Mouse (Mus musculus) intestine, postnatal 0 days (tissue): ENCODE measurements around the gene Gm21958. TPM values are rescaled to one million over a fixed set of nuclear protein-coding genes. Genes with fewer than 3 reads are reported as not detected.

ENCODE experiments used
- ATAC-seq: fragments of 200-750 bp; cut with Nextera tagmentation; 2 replicates; pipeline ENCODE4 v1.8.0; 2017; ENCODE audit warnings: mild to moderate bottlenecking, moderate TSS enrichment, moderate library complexity
- H3K27ac ChIP-seq: fragments of 300-500 bp; sonication (generic); 2 replicates; pipeline ENCODE4 v1.5.1; 2014; ENCODE audit warnings: mild to moderate bottlenecking, low read depth, low read length, moderate library complexity
- H3K27me3 ChIP-seq: fragments of 300-500 bp; sonication (generic); replicated peaks from 2 replicates; pipeline ENCODE4 v1.6.1; 2014; ENCODE audit warnings: low read length, mixed read lengths; ENCODE audit not compliant: control insufficient read depth, insufficient read depth
- H3K36me3 ChIP-seq: fragments of 300-500 bp; sonication (generic); 2 replicates; pipeline ENCODE4 v1.6.1; 2014; ENCODE audit warnings: mild to moderate bottlenecking, moderate library complexity; ENCODE audit not compliant: control insufficient read depth, insufficient read depth
- H3K4me1 ChIP-seq: fragments of 300-500 bp; sonication (generic); replicated peaks from 2 replicates; pipeline ENCODE4 v1.6.1; 2014; ENCODE audit warnings: antibody characterized with exemption, low read length, mixed read lengths; ENCODE audit not compliant: control insufficient read depth, insufficient read depth
- H3K4me2 ChIP-seq: fragments of 300-500 bp; sonication (generic); replicated peaks from 2 replicates; pipeline ENCODE4 v1.6.1; 2014; ENCODE audit warnings: low read depth, mild to moderate bottlenecking, moderate library complexity
- H3K4me3 ChIP-seq: fragments of 300-500 bp; sonication (generic); 2 replicates; pipeline ENCODE4 v1.5.1; 2014; ENCODE audit warnings: low read depth, low read length
- H3K9ac ChIP-seq: fragments of 300-500 bp; sonication (generic); 2 replicates; pipeline ENCODE4 v1.6.1; 2014; ENCODE audit warnings: mild to moderate bottlenecking, low read depth, low read length
- H3K9me3 ChIP-seq: fragments of 300-500 bp; sonication (generic); 2 replicates; pipeline ENCODE4 v1.6.1; 2016; ENCODE audit warnings: mixed run types; ENCODE audit not compliant: control insufficient read depth
- CTCF ChIP-seq: sonication (generic); IDR thresholded peaks from 2 replicates; pipeline ENCODE4 v1.5.1; 2016; ENCODE audit warnings: low read depth, mild to moderate bottlenecking, control low read depth, antibody characterized with exemption, moderate library complexity
- WGBS: fragments of 180-500 bp; shearing (Covaris S2); extraction: QIAGEN DNeasy Blood & Tissue Kit; methylation state at CpG from one replicate; pipeline ENCODE4 v1.1.7; 2014; 5-methylcytosine and 5-hydroxymethylcytosine counted together
- polyA plus RNA-seq: library from polyadenylated mRNA; unstranded; fragments of >200 nt; fragmentation: Nextera tagmentation; extraction: Ambion mirVana; gene quantifications from 2 replicates; pipeline ENCODE4 v1.2.1, GENCODE M21; 2015

The Gm21958 gene
- polyA plus RNA-seq, 1 experiment from 2014 or later: not detected

DNA sequence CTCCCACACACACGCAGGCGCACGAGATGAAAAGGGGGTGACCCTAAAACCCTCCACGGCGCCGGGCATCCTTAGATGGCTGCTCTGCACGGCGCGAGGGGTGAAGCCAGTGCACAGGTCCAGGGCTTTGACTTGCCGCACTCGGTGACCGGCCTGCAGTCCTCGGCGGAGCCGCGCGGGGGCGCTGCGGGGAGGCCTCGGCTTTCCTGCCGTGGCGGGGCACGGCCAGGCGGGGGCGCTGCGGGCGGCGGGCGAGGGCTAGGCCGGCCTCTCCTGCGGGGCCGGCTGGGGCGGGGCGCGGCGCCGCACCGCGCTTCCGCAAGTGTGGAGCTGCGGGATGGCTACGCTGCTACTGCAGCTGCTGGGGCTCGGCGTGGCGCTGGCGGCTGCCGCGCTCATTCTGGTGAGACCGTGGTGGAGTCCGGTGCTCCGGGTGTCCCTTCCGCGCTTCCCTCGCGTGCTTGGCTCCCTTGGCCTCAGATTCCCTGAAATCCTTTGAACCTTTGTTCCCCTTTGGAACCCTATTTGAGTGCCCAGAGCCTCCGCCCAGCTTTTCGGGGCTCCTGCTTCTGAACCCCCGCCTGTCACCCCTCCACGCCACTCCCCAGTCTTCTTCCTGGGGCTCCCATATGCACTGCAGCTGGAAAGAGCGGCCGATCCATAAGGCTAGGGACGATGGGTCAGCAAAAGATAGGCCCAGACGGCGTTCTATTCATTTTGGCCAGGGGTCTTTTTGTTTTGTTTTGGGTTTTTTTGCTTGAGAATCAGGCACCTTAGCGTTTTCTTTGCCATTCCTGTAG lies 21.3 kb upstream of the Gm21958 start, which contains the start of the genes Exosc8 and Alg5:
Gene Exosc8 (minus strand): TSS at position 147 of the 800 bp plus-strand sequence.
Gene Alg5 (plus strand): TSS at position 293 of the 800 bp plus-strand sequence.
- Histone ChIP-seq H3K4me2 (peak within 1 kb of the TSS; percentile 91), H3K27ac (peak within 1 kb of the TSS; percentile 98), H3K36me3 (peaks cover 26% of the 10 kb centered on the region), H3K4me1 (no peaks in the 10 kb centered on the region), H3K9ac (peak within 1 kb of the TSS; percentile 88), H3K9me3 (no peaks in the 10 kb centered on the region), H3K27me3 (no peaks in the 10 kb centered on the region), H3K4me3 (peak within 1 kb of the TSS; percentile 97)
- WGBS: under 1% methylated on average over 51 of the region's 65 CpGs
- peak; percentile 92 for ATAC-seq
- peak; percentile 95 for TF ChIP-seq CTCF

DNA sequence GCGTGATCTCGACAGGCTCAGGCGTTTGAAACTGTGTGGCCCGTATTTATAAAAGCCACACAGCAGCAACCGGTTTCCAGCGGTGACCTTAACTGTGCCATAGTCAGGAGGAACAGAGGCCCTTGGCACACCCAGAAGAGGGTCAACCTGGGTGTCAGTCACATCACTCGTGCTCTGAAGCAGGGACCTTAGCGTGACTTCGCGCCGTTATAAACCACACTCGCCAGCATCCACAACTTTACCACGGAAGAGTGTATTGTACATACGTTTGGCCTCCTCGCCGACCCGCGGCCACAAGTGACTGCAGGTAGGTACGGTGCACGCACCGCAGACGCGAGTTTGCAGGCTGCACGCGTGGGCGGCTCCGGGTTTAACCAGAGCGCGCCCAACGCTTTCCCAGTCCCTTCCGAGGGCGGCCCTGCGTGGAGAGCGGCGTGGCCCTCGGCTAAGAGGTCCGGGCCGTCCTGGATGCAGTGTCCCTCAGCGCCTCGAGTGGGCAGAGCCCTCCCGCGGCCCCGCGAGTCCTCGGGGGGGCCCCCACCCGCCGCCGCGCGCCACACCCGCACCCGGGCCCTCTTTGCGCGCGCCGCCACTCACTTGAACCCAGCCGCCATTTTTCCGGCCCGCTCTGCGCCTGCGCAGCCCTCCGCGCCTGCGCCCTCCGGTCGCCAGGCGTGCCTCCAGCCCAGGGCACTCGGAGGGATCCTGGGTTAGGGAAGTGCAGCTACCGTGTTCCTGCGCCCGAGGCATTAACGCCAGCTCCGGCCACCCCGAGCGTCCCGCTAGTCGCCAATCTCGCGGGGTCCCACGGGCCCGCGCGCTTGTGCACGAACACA lies 20.5 kb upstream of the Gm21958 start:
- Histone ChIP-seq H3K9me3 (no peaks in the 10 kb centered on the region), H3K27ac (peak overlapping the region; percentile 98), H3K4me2 (peak overlapping the region; percentile 91), H3K36me3 (peaks cover 28% of the 10 kb centered on the region), H3K4me1 (no peaks in the 10 kb centered on the region), H3K9ac (peak overlapping the region; percentile 88), H3K27me3 (no peaks in the 10 kb centered on the region), H3K4me3 (peak overlapping the region; percentile 97)
- WGBS: under 1% methylated on average over 80 of the region's 84 CpGs
- TF ChIP-seq CTCF: no peak
- ATAC-seq: peak; percentile 94

DNA sequence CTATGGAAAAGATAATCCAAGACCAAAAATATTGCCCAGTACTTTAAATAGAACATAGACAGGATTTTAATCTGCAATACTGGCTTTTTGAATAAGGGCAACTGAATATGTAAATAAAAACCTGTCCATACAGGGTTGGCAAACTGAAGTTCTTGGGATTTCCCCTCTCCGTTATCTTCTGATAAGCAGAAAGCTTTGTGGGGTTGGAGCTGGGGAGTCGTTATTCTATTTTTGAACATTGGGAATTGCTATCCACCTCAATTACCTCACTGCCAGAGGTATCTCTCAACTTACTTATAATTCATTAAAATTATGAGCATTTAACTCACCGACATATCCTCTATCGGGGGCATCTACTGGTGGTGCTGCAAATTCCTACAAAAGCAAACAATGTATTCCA lies 18.2 kb upstream of the Gm21958 start:
- Histone ChIP-seq H3K27me3 (no peaks in the 10 kb centered on the region), H3K36me3 (peaks cover 38% of the 10 kb centered on the region), H3K9me3 (no peaks in the 10 kb centered on the region), H3K4me1 (no peaks in the 10 kb centered on the region), H3K9ac (no peak overlapping the region), H3K27ac (no peak overlapping the region), H3K4me3 (no peak overlapping the region), H3K4me2 (no peak overlapping the region)
- no peak for TF ChIP-seq CTCF
- no peak for ATAC-seq
- WGBS: 79% methylated on average over 4 of the region's 4 CpGs

GRCm38 (mm10) chr3:54731626-54732150 lies 17.5 kb upstream of the Gm21958 start:
- Histone ChIP-seq H3K27ac (no peak overlapping the region), H3K27me3 (no peaks in the 10 kb centered on the region), H3K4me2 (no peak overlapping the region), H3K9ac (no peak overlapping the region), H3K4me3 (no peak overlapping the region), H3K9me3 (no peaks in the 10 kb centered on the region), H3K36me3 (peaks cover 45% of the 10 kb centered on the region), H3K4me1 (no peaks in the 10 kb centered on the region)
- TF ChIP-seq CTCF: no peak
- WGBS: 70% methylated on average over 8 of the region's 8 CpGs
- ATAC-seq: no peak

GRCm38 (mm10) chr3:54728100-54728499 lies 13.9 kb upstream of the Gm21958 start:
- Histone ChIP-seq H3K4me2 (no peak overlapping the region), H3K9ac (no peak overlapping the region), H3K4me1 (no peaks in the 10 kb centered on the region), H3K36me3 (peaks cover 57% of the 10 kb centered on the region), H3K27me3 (no peaks in the 10 kb centered on the region), H3K4me3 (no peak overlapping the region), H3K27ac (no peak overlapping the region), H3K9me3 (no peaks in the 10 kb centered on the region)
- ATAC-seq: no peak
- no peak for TF ChIP-seq CTCF
- 85% methylated on average over 6 of the region's 6 CpGs for WGBS

DNA sequence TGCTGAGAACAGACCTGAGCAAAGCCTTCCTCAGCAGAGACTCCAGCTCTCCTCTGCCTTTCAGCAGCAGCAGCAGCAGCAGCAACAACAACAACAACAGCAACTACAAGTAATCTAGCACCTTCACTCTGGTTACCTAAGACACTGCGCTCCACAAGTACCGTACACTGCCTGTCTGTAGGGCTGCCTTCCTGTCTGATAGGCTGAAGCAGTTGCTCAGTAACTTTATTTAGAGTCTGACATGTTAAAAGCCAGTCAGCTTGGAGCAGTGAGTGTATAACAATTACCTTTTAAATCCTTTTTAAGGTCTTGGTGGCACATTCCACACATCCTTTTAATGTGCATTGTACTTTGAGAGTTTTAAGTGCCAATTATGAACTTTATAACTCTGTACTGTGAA lies 13.4 kb upstream of the Gm21958 start:
- ATAC-seq: no peak
- peaks cover 62% of the 10 kb centered on the region for H3K36me3 ChIP-seq
- no peak overlapping the region for H3K27ac ChIP-seq
- no peak overlapping the region for H3K4me3 ChIP-seq
- H3K9me3 ChIP-seq: no peaks in the 10 kb centered on the region
- H3K9ac ChIP-seq: no peak overlapping the region
- no peak overlapping the region for H3K4me2 ChIP-seq
- H3K27me3 ChIP-seq: no peaks in the 10 kb centered on the region
- no peak for TF ChIP-seq CTCF
- H3K4me1 ChIP-seq: no peaks in the 10 kb centered on the region
- WGBS: 96% methylated on average over 2 of the region's 2 CpGs
